Mouse (Mus musculus) gonadal fat pad, adult 2 months (tissue): ENCODE measurements around the gene Abl1. TPM values are rescaled to one million over a fixed set of nuclear protein-coding genes. Genes with fewer than 3 reads are reported as not detected.

ENCODE experiments used
- DNase-seq: peaks from one replicate; pipeline ENCODE4 v3.0.0-alpha.2; 2012; ENCODE audit warnings: low read depth
- polyA plus RNA-seq: library from polyadenylated mRNA; depleted of rRNA; stranded (reverse); fragments of >200 nt; gene quantifications from 2 replicates; pipeline ENCODE4 v1.2.3, GENCODE M21; 2012

Gene Abl1
- polyA plus RNA-seq, 1 experiment: 45.8 TPM

- DNase-seq: no peak
Observed at GRCm38 (mm10) chr2:31787029-31787428, 98.9 kb downstream of the Abl1 start.

GRCm38 (mm10) chr2:31788227-31788626 is 100.1 kb downstream of the Abl1 start:
- DNase-seq: no peak

- no peak for DNase-seq
Observed at GRCm38 (mm10) chr2:31789215-31789614, 101.0 kb downstream of the Abl1 start.

GRCm38 (mm10) chr2:31790728-31791251 is 102.6 kb downstream of the Abl1 start:
- no peak for DNase-seq

- no peak for DNase-seq
Observed at GRCm38 (mm10) chr2:31791260-31791659, 103.1 kb downstream of the Abl1 start.

- no peak for DNase-seq
Observed at GRCm38 (mm10) chr2:31792611-31793010, 104.4 kb downstream of the Abl1 start.

- DNase-seq: no peak
Observed at GRCm38 (mm10) chr2:31796943-31797342, 108.8 kb downstream of the Abl1 start.

GRCm38 (mm10) chr2:31801416-31801815 is 113.2 kb downstream of the Abl1 start:
- no peak for DNase-seq

GRCm38 (mm10) chr2:31802811-31803210 is 114.6 kb downstream of the Abl1 start:
- DNase-seq: no peak

- DNase-seq: no peak
Observed at GRCm38 (mm10) chr2:31803480-31803879, 115.3 kb downstream of the Abl1 start.

- DNase-seq: no peak
Observed at GRCm38 (mm10) chr2:31806639-31807382, 118.6 kb downstream of the Abl1 start.

- DNase-seq: no peak
Observed at GRCm38 (mm10) chr2:31808410-31809357, 120.5 kb downstream of the Abl1 start.

GRCm38 (mm10) chr2:31809358-31809740 is 121.2 kb downstream of the Abl1 start:
- no peak for DNase-seq

GRCm38 (mm10) chr2:31810444-31810843 is 122.3 kb downstream of the Abl1 start, which contains the start of gene Qrfp:
Qrfp (minus strand) TSS chr2:31810580.
- no peak for DNase-seq

GRCm38 (mm10) chr2:31811086-31811958 is 123.1 kb downstream of the Abl1 start:
- no peak for DNase-seq

GRCm38 (mm10) chr2:31813641-31814040 is 125.5 kb downstream of the Abl1 start:
- no peak for DNase-seq

GRCm38 (mm10) chr2:31814699-31815098 is 126.5 kb downstream of the Abl1 start:
- peak; percentile 58 for DNase-seq

- DNase-seq: no peak
Observed at GRCm38 (mm10) chr2:31815367-31815766, 127.2 kb downstream of the Abl1 start.

GRCm38 (mm10) chr2:31822524-31823371 is 134.6 kb downstream of the Abl1 start:
- no peak for DNase-seq

GRCm38 (mm10) chr2:31823933-31824730 is 136.0 kb downstream of the Abl1 start:
- no peak for DNase-seq
